Mouse (Mus musculus) cerebellum, adult 2 months (tissue): ENCODE data around the gene Spag6l.

ENCODE experiments used
- CTCF ChIP-seq: fragments of 200-500 bp; IDR thresholded peaks from 2 replicates; pipeline ENCODE4 v1.5.1; 2011; ENCODE audit warnings: low read depth, mild to moderate bottlenecking, control low read depth, low read length, moderate library complexity, borderline replicate concordance; ENCODE audit not compliant: insufficient read depth
- POLR2A ChIP-seq: fragments of 200-500 bp; IDR thresholded peaks from 2 replicates; pipeline ENCODE4 v1.6.1; 2011; ENCODE audit warnings: low read length, control low read depth, borderline replicate concordance; ENCODE audit not compliant: insufficient read depth

DNA sequence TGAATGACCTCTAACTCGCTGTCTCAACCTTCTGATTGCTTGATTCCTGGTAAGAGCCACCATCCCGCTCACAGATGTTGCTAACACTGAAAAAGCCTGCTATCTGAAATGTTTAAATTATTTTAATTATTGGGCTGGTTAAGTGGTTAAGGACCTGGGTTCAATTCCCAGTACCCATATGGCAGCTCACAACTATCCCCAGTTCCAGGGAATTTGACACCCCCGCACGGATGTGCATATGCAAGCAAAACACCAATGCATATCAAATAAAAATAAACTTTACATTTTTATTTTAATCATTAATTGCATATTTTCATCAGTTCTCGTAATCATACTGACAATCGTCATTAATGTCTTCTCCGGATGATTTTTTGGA lies 41.0 kb upstream of the Spag6l start:
- no peak for TF ChIP-seq CTCF
- TF ChIP-seq POLR2A = no peak
